Mouse (Mus musculus): ENCODE data around the gene Anapc1.

DNA sequence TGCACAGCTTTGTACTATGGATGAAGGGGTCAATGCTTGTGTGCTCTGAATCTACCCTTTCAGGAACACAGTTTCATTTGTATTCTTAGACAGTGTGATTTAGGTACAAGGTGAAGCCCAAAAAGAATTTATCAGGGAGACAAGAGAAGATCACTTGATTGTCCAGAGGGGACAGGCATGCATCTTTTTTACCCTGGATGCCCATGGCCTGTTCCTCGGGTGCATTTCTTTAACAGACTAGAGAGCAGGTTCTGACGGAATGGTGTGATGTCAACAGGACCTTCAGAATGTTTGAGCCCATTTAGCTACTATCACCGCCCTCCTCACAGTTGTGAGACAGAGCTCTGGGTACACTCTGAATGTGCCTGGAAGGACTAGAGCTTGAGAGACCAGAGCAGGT, 96.3 kb downstream of the Anapc1 start, which contains the start of gene Spdye4c:
- TF ChIP-seq EP300 (IDR thresholded peaks at IDR 0.05; ENCODE audit: low read depth in 1 of 2, low read length in 2 of 2) (no peak), CTCF (IDR thresholded peaks at IDR 0.05 in 2 of 3, conservative IDR thresholded peaks at IDR 0.05 in 1 of 3; ENCODE audit: control insufficient read depth in 1 of 3, insufficient read depth in 1 of 3, low read depth in 2 of 3, low read length in 3 of 3, poor library complexity in 1 of 3, severe bottlenecking in 1 of 3) (no peak), UBTF (IDR thresholded peaks at IDR 0.05; ENCODE audit: borderline replicate concordance, insufficient read depth, low read depth, low read length) (no peak), RCOR1 (IDR thresholded peaks at IDR 0.05; ENCODE audit: low read depth, low read length) (no peak), POLR2A (IDR thresholded peaks at IDR 0.05; ENCODE audit: control insufficient read depth in 1 of 2, insufficient read depth in 1 of 2, low read depth in 1 of 2, low read length in 2 of 2, poor library complexity in 1 of 2) (no peak), E2F4 (IDR thresholded peaks at IDR 0.05; ENCODE audit: borderline replicate concordance, low read depth, low read length) (no peak), MEF2A (IDR thresholded peaks at IDR 0.05; ENCODE audit: extremely low read depth, insufficient replicate concordance, low read depth, low read length, poor library complexity, severe bottlenecking) (no peak)

Data from MEL (cell line).